Mouse (Mus musculus) megakaryocyte, embryonic 14.5 days (primary cell): Measurements from ENCODE around the gene Mttp.

Experiments used
- FLI1 ChIP-seq: IDR thresholded peaks from 2 replicates; pipeline ENCODE4 v1.6.1; 2012; ENCODE audit warnings: low read length, inconsistent platforms, mixed read lengths
- GATA1 ChIP-seq: IDR thresholded peaks from 3 replicates; pipeline ENCODE4 v1.6.1; 2012; ENCODE audit warnings: mixed read lengths, low read length, inconsistent platforms, borderline replicate concordance

GRCm38 (mm10) chr3:138118831-138119230 is 25.9 kb downstream of the Mttp start:
- TF ChIP-seq GATA1 (no peak), FLI1 (no peak)
